Mouse (Mus musculus) C2C12 (cell line): Measurements from ENCODE around the gene Sdr9c7. TPM values are rescaled to one million over a fixed set of nuclear protein-coding genes. Genes with fewer than 3 reads are reported as not detected.
"Not testable (repeated sequence)": the region's sequence is repeated elsewhere in the genome, so short reads cannot be mapped to it uniquely, and the experiment has no call there.

Experiments
- H3K27me3 ChIP-seq: one replicate; pipeline ENCODE4 v1.6.1; 2011; ENCODE audit not compliant: control insufficient read depth, insufficient read depth, insufficient read length
- H3K36me3 ChIP-seq: one replicate; pipeline ENCODE4 v1.6.1; 2011; ENCODE audit not compliant: control insufficient read depth, insufficient read depth
- H3K4me3 ChIP-seq: one replicate; pipeline ENCODE4 v1.5.1; 2011; ENCODE audit warnings: mild to moderate bottlenecking, control low read depth; ENCODE audit not compliant: poor library complexity, insufficient read depth, severe bottlenecking
- H3K79me2 ChIP-seq: one replicate; pipeline ENCODE4 v1.6.1; 2011; ENCODE audit not compliant: control insufficient read depth, insufficient read depth
- H3K79me3 ChIP-seq: one replicate; pipeline ENCODE4 v1.6.1; 2011; ENCODE audit warnings: low read depth, control low read depth
- H3ac ChIP-seq: one replicate; pipeline ENCODE3; 2011; ENCODE audit warnings: low read depth; ENCODE audit not compliant: control insufficient read depth, insufficient read length
- CEBPB ChIP-seq: IDR thresholded peaks from one replicate; pipeline ENCODE4 v1.6.1; 2011; ENCODE audit warnings: low read depth, mild to moderate bottlenecking, control low read depth, moderate library complexity
- CTCF ChIP-seq: IDR thresholded peaks from one replicate; pipeline ENCODE4 v1.5.1; 2011; ENCODE audit not compliant: control insufficient read depth, insufficient read depth, insufficient read length
- FOSL1 ChIP-seq: IDR thresholded peaks from one replicate; pipeline ENCODE4 v1.8.0; 2011; ENCODE audit warnings: mild to moderate bottlenecking, low read length; ENCODE audit not compliant: poor library complexity, insufficient read depth, severe bottlenecking
- MAX ChIP-seq: IDR thresholded peaks from one replicate; pipeline ENCODE4 v1.6.1; 2011; ENCODE audit warnings: mild to moderate bottlenecking, control low read depth
- MYOD1 ChIP-seq: IDR thresholded peaks from one replicate; pipeline ENCODE4 v1.6.1; 2011; ENCODE audit warnings: low read depth; ENCODE audit not compliant: control insufficient read depth, insufficient read length
- MYOG ChIP-seq: IDR thresholded peaks from one replicate; pipeline ENCODE4 v1.6.1; 2011; ENCODE audit not compliant: control insufficient read depth, insufficient read length; ENCODE audit errors: extremely low read depth
- USF1 ChIP-seq: IDR thresholded peaks from one replicate; pipeline ENCODE4 v1.6.1; 2011; ENCODE audit warnings: low read depth, mild to moderate bottlenecking, control low read depth, moderate library complexity
- polyA plus RNA-seq: library from polyadenylated mRNA; unstranded; fragments of >200 nt; fragmentation: generic; extraction: Trizol; gene quantifications from one replicate; pipeline ENCODE4 v1.2.1, GENCODE M21; 2012; ENCODE audit warnings: missing spikeins

The Sdr9c7 gene
- polyA plus RNA-seq, 1 experiment, result not detected

- H3K4me3 ChIP-seq, result no peak within 1 kb of the TSS
- H3K79me2 ChIP-seq, result no peaks in the 10 kb centered on the region
- no peaks in the 10 kb centered on the region for H3K36me3 ChIP-seq
- no peaks in the 10 kb centered on the region for H3K79me3 ChIP-seq
- peaks cover 19% of the 10 kb centered on the region for H3K27me3 ChIP-seq
- TF ChIP-seq FOSL1 (no peak), CEBPB (no peak), MAX (no peak), MYOD1 (no peak)
- no peak within 1 kb of the TSS for H3ac ChIP-seq
These were observed 9.7 kb upstream of the Sdr9c7 start, which contains the start of gene Rdh7 for GRCm38 (mm10) chr10:127888605-127889004. Rdh7 (minus strand) TSS chr10:127888817.

GRCm38 (mm10) chr10:127891481-127891880, 6.8 kb upstream of the Sdr9c7 start:
- Histone ChIP-seq H3ac (no peak overlapping the region), H3K4me3 (no peak overlapping the region), H3K27me3 (peaks cover 27% of the 10 kb centered on the region), H3K79me3 (no peaks in the 10 kb centered on the region), H3K79me2 (no peaks in the 10 kb centered on the region), H3K36me3 (no peaks in the 10 kb centered on the region)
- TF ChIP-seq MAX (no peak), USF1 (no peak), MYOG (no peak), FOSL1 (no peak), CEBPB (no peak), MYOD1 (no peak), CTCF (no peak)

GRCm38 (mm10) chr10:127893163-127894022, 4.9 kb upstream of the Sdr9c7 start:
- not testable (repeated sequence) for H3K79me3 ChIP-seq, H3K4me3 ChIP-seq, H3K79me2 ChIP-seq, H3ac ChIP-seq, H3K36me3 ChIP-seq
- peaks cover 43% of the 10 kb centered on the region for H3K27me3 ChIP-seq

GRCm38 (mm10) chr10:127896705-127897104, 1.6 kb upstream of the Sdr9c7 start:
- no peaks in the 10 kb centered on the region for H3K79me3 ChIP-seq
- no peak overlapping the region for H3ac ChIP-seq
- no peak for TF ChIP-seq MAX
- no peak for TF ChIP-seq MYOG
- no peak for TF ChIP-seq FOSL1
- TF ChIP-seq CTCF, result no peak
- no peak for TF ChIP-seq CEBPB
- TF ChIP-seq MYOD1, result no peak
- no peak for TF ChIP-seq USF1
- peaks cover 48% of the 10 kb centered on the region for H3K27me3 ChIP-seq
- H3K79me2 ChIP-seq, result no peaks in the 10 kb centered on the region
- no peak overlapping the region for H3K4me3 ChIP-seq
- no peaks in the 10 kb centered on the region for H3K36me3 ChIP-seq

GRCm38 (mm10) chr10:127897506-127897905, 812 bp upstream of the Sdr9c7 start:
- Histone ChIP-seq H3K36me3 (no peaks in the 10 kb centered on the region), H3K27me3 (peaks cover 46% of the 10 kb centered on the region), H3K79me3 (no peaks in the 10 kb centered on the region), H3K79me2 (no peaks in the 10 kb centered on the region), H3K4me3 (no peak overlapping the region), H3ac (no peak overlapping the region)
- TF ChIP-seq MAX, result no peak
- no peak for TF ChIP-seq MYOG

- Histone ChIP-seq H3K79me3 (no peaks in the 10 kb centered on the region), H3K36me3 (no peaks in the 10 kb centered on the region), H3K4me3 (no peak overlapping the region), H3K27me3 (peaks cover 43% of the 10 kb centered on the region), H3K79me2 (no peaks in the 10 kb centered on the region), H3ac (no peak overlapping the region)
- no peak for TF ChIP-seq USF1
- no peak for TF ChIP-seq CEBPB
- TF ChIP-seq FOSL1, result no peak
- TF ChIP-seq MYOG, result no peak
- TF ChIP-seq CTCF, result no peak
These were observed 1.5 kb downstream of the Sdr9c7 start for GRCm38 (mm10) chr10:127899783-127900182.
